Mouse (Mus musculus): ENCODE measurements at regions not wholly inside any gene's neighbourhood (a gene's known extent, or its start where the extent isn't known, plus 50 kb on each side); places are given as distances from the start of the nearest gene placed in this dataset.
"Not testable (repeated sequence)": the region's sequence is repeated elsewhere in the genome, so short reads cannot be mapped to it uniquely, and the experiment has no call there.

GRCm38 (mm10) chrY:86743391-86743790 lies 373.2 kb upstream of the Gm21477 start:
- not testable (repeated sequence) for H3K27ac ChIP-seq (ENCODE audit: insufficient read depth, low read length); H3K27me3 ChIP-seq (ENCODE audit: control insufficient read depth, insufficient read depth, low read length); H3K4me1 ChIP-seq (ENCODE audit: control insufficient read depth, insufficient read depth, insufficient read length); H3K36me3 ChIP-seq (ENCODE audit: control insufficient read depth, insufficient read depth, low read length); H3K4me3 ChIP-seq (ENCODE audit: extremely low read depth, insufficient read depth, insufficient read length)
- 92% methylated on average over 24 of the region's 27 CpGs for WGBS
- DNase-seq (ENCODE audit: low read depth in 1 of 2, low spot score in 2 of 2), result peak in 1 of 2 experiments; percentile 3
